Mouse (Mus musculus) adrenal gland, postnatal 14 days (tissue): ENCODE measurements around the gene Hmgn2. TPM values are rescaled to one million over a fixed set of nuclear protein-coding genes. Genes with fewer than 3 reads are reported as not detected.
"Not testable (repeated sequence)": the region's sequence is repeated elsewhere in the genome, so short reads cannot be mapped to it uniquely, and the experiment has no call there.

Source experiments
- DNase-seq: peaks from one replicate; pipeline ENCODE4 v3.0.0; 2021; ENCODE audit warnings: mixed read lengths
- long read RNA-seq, 2 experiments: library from polyadenylated mRNA; stranded (forward); transcript quantifications; one replicate each; pipeline ENCODE4 v2.0.0; 2021
- total RNA-seq: library from RNA; stranded (reverse); gene quantifications from 2 replicates; pipeline ENCODE4 v1.2.3, GENCODE M21; 2021

Hmgn2 gene
- total RNA-seq: 325 and 351 TPM in 2 replicates
- long read RNA-seq, experiment 1, transcript Hmgn2-210 (5 exons, 630 nt): minor isoform, 30 of 582 reads
- long read RNA-seq, experiment 1, transcript Hmgn2-203 (6 exons, 1,265 nt): major isoform, 513 of 582 reads
- long read RNA-seq, experiment 1, partial matches to known transcripts: 1 of 582 reads
- long read RNA-seq, experiment 1, other reads (novel, unspliced or antisense): 21 of 582 reads
- long read RNA-seq, experiment 2, transcript Hmgn2-203 (6 exons, 1,265 nt): major isoform, 344 of 382 reads
- long read RNA-seq, experiment 2, transcript Hmgn2-210 (5 exons, 630 nt): minor isoform, 13 of 382 reads
- long read RNA-seq, experiment 2, partial matches to known transcripts: 5 of 382 reads
- long read RNA-seq, experiment 2, other reads (novel, unspliced or antisense): 13 of 382 reads

- peak; percentile 56 for DNase-seq
Measured at GRCm38 (mm10) chr4:133968150-133968921, at the start of gene Hmgn2. TSS of gene Hmgn2 (minus strand) at chr4:133968650.

- DNase-seq: no peak
Measured at GRCm38 (mm10) chr4:134017201-134017865, 48.9 kb upstream of the Hmgn2 start.

GRCm38 (mm10) chr4:134016767-134017166 lies 48.3 kb upstream of the Hmgn2 start:
- no peak for DNase-seq

GRCm38 (mm10) chr4:134016208-134016607 lies 47.8 kb upstream of the Hmgn2 start:
- no peak for DNase-seq

GRCm38 (mm10) chr4:134012858-134013528 lies 44.5 kb upstream of the Hmgn2 start:
- no peak for DNase-seq

- no peak for DNase-seq
Measured at GRCm38 (mm10) chr4:134011450-134012414, 43.3 kb upstream of the Hmgn2 start.

- no peak for DNase-seq
Measured at GRCm38 (mm10) chr4:134009709-134010108, 41.3 kb upstream of the Hmgn2 start.

GRCm38 (mm10) chr4:134006845-134007244 lies 38.4 kb upstream of the Hmgn2 start:
- no peak for DNase-seq

GRCm38 (mm10) chr4:134005581-134006358 lies 37.3 kb upstream of the Hmgn2 start:
- no peak for DNase-seq

GRCm38 (mm10) chr4:134002903-134003302 lies 34.5 kb upstream of the Hmgn2 start:
- no peak for DNase-seq

- no peak for DNase-seq
Measured at GRCm38 (mm10) chr4:134002246-134002645, 33.8 kb upstream of the Hmgn2 start.

- no peak for DNase-seq
Measured at GRCm38 (mm10) chr4:134001710-134002109, 33.3 kb upstream of the Hmgn2 start.

- DNase-seq: peak; percentile 98
Measured at GRCm38 (mm10) chr4:134000466-134001438, 32.3 kb upstream of the Hmgn2 start, which contains the start of gene Dhdds. TSS of gene Dhdds (minus strand) at chr4:134000918.

- no peak for DNase-seq
Measured at GRCm38 (mm10) chr4:133994697-133995096, 26.2 kb upstream of the Hmgn2 start.

GRCm38 (mm10) chr4:133991087-133991660 lies 22.7 kb upstream of the Hmgn2 start:
- no peak for DNase-seq

- no peak for DNase-seq
Measured at GRCm38 (mm10) chr4:133990035-133990434, 21.6 kb upstream of the Hmgn2 start.

GRCm38 (mm10) chr4:133988289-133988688 lies 19.8 kb upstream of the Hmgn2 start:
- DNase-seq: not testable (repeated sequence)

GRCm38 (mm10) chr4:133982936-133983335 lies 14.5 kb upstream of the Hmgn2 start:
- no peak for DNase-seq
